Mouse (Mus musculus) stomach, embryonic 16.5 days (tissue): ENCODE results near the gene Ldhd. TPM values are rescaled to one million over a fixed set of nuclear protein-coding genes. Genes with fewer than 3 reads are reported as not detected.

Experiments
- ATAC-seq: fragments of 200-750 bp; cut with Nextera tagmentation; 2 replicates; pipeline ENCODE4 v1.8.0; 2017; ENCODE audit warnings: moderate number of reproducible peaks, moderate TSS enrichment; ENCODE audit not compliant: insufficient read depth, low FRiP score
- H3K27ac ChIP-seq: fragments of 300-500 bp; sonication (generic); 2 replicates; pipeline ENCODE4 v1.5.1; 2014; ENCODE audit warnings: low read length
- H3K27me3 ChIP-seq: fragments of 300-500 bp; sonication (generic); 2 replicates; pipeline ENCODE4 v1.6.1; 2014; ENCODE audit warnings: low read length, control low read depth, mixed read lengths; ENCODE audit not compliant: control insufficient read depth, insufficient read depth
- H3K36me3 ChIP-seq: fragments of 300-500 bp; sonication (generic); 2 replicates; pipeline ENCODE4 v1.6.1; 2014; ENCODE audit warnings: low read length; ENCODE audit not compliant: control insufficient read depth, insufficient read depth
- H3K4me1 ChIP-seq: fragments of 300-500 bp; sonication (generic); 2 replicates; pipeline ENCODE4 v1.6.1; 2014; ENCODE audit warnings: low read length, control low read depth, mixed read lengths; ENCODE audit not compliant: control insufficient read depth, insufficient read depth
- H3K4me2 ChIP-seq: fragments of 300-500 bp; sonication (generic); 2 replicates; pipeline ENCODE4 v1.6.1; 2014; ENCODE audit warnings: low read depth, low read length, mixed read lengths
- H3K4me3 ChIP-seq: fragments of 300-500 bp; sonication (generic); replicated peaks from 2 replicates; pipeline ENCODE4 v1.5.1; 2014; ENCODE audit warnings: mild to moderate bottlenecking, low read length
- H3K9ac ChIP-seq: fragments of 300-500 bp; sonication (generic); 2 replicates; pipeline ENCODE4 v1.6.1; 2014; ENCODE audit warnings: low read length
- H3K9me3 ChIP-seq: fragments of 300-500 bp; sonication (generic); replicated peaks from 2 replicates; pipeline ENCODE4 v1.6.1; 2016; ENCODE audit warnings: low read length, control low read depth; ENCODE audit not compliant: control insufficient read depth
- WGBS: fragments of 180-500 bp; shearing (Covaris S2); extraction: QIAGEN DNeasy Blood & Tissue Kit; methylation state at CpG from one replicate; pipeline ENCODE4 v1.1.7; 2014; 5-methylcytosine and 5-hydroxymethylcytosine counted together
- polyA plus RNA-seq: library from polyadenylated mRNA; unstranded; fragments of >200 nt; fragmentation: Nextera tagmentation; extraction: Ambion mirVana; gene quantifications from 2 replicates; pipeline ENCODE4 v1.2.1, GENCODE M21; 2015

The Ldhd gene
- polyA plus RNA-seq, 1 experiment from 2014 or later, result 2.9 TPM

DNA sequence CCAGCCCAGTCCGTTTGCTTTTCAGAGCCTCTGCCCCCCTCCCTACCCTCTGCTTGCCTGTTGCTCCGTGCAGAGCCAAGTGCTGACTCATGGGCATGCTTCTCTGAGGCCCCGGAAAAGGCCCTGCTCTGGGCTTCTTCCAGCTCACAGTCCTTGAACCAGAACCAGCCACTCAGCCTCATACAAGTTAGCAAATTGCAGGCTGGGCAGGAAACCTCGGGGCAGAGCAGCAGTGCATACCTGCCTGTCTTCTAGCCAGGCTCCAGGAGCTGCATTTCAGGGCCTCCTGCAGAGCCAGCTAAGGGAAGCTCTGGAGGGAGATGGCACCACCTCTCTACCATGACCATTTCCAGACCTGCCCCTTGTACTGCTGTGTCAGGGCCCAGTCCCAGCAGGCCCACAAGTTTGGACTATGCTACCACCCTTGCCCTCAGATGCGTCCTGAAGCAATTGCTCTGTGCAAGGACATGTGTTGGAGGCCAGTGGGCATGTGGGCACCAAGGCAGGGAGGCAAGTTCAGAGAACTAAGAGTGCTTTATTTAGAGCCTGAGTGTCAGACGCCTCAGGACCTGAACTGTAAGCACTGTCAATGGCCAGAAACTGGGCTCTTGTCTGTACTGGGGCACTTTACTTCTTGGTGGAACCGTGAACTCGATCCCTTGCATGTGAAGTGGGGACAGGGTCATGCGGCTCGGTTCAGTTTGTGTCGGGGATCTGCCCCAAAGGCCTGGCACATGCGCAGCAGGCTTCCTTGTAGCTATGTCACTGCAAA is 5.9 kb downstream of the Ldhd start:
- no peaks in the 10 kb centered on the region for H3K9me3 ChIP-seq
- WGBS, result 75% methylated on average over 12 of the region's 12 CpGs
- H3K4me1 ChIP-seq, result peaks cover 13% of the 10 kb centered on the region; the same call in 1 of the 2 replicates
- ATAC-seq, result peak; percentile 53
- no peak overlapping the region for H3K4me2 ChIP-seq
- no peaks in the 10 kb centered on the region for H3K27me3 ChIP-seq
- H3K4me3 ChIP-seq, result no peak overlapping the region
- peak overlapping the region; percentile 53 for H3K27ac ChIP-seq
- H3K9ac ChIP-seq, result peak overlapping the region; percentile 27; the same call in 1 of the 2 replicates
- H3K36me3 ChIP-seq, result no peaks in the 10 kb centered on the region

DNA sequence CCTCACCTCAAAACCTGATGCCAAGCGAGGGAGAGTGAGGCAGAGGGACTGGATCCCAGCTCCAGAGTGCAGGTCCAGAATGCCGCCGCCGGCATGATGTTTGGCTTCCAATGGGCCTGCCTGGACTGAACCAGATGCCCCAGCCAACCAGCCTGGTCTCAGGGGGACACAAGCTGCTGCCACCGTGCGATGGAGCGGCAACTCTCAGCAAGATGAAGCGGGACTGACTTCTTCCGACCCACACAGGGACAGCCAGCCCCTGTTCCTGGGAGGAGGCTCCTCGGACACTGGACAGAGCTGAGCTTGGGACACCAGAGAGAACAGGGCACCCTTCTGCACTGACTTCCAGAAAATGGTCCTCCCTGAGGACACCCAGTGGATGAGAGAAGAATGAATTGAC is 7.6 kb downstream of the Ldhd start:
- no peak overlapping the region for H3K9ac ChIP-seq
- H3K27ac ChIP-seq, result no peak overlapping the region

DNA sequence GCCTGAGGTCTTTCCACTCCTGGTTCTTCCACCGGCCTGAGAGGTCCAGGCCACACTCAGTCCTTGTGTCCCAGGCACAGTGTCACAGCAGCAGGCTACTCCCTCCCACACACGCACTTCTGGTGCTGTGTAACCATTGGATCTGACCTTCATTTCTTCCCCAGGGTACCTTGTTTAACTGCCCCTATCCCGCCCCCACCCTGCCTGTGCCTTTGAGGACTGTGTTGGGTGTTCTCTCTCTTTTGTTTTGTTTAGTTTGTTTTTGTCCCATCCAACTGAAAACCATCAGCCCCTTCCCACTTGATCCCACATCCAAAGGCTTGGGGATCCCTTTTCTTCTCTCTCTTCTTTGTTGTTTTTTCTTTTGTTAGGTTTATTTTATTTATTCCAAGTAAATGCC is 8.1 kb downstream of the Ldhd start:
- Histone ChIP-seq H3K4me2 (no peak overlapping the region), H3K9me3 (no peaks in the 10 kb centered on the region), H3K36me3 (no peaks in the 10 kb centered on the region), H3K9ac (0 out of 2 replicates have a peak overlapping the region, but pooled peaks have one; percentile 15), H3K4me3 (no peak overlapping the region), H3K27ac (no peak overlapping the region), H3K27me3 (no peaks in the 10 kb centered on the region), H3K4me1 (peaks cover 13% of the 10 kb centered on the region; the same call in 1 of the 2 replicates)
- 72% methylated on average over 3 of the region's 3 CpGs for WGBS
- no peak for ATAC-seq

More for the DNA sequence above, 7.6 kb downstream of the Ldhd start:
- Histone ChIP-seq H3K9me3 (no peaks in the 10 kb centered on the region), H3K4me2 (no peak overlapping the region), H3K27me3 (no peaks in the 10 kb centered on the region), H3K4me1 (peaks cover 13% of the 10 kb centered on the region; the same call in 1 of the 2 replicates), H3K36me3 (no peaks in the 10 kb centered on the region), H3K4me3 (no peak overlapping the region)
- WGBS, result 91% methylated on average over 10 of the region's 10 CpGs
- no peak for ATAC-seq

DNA sequence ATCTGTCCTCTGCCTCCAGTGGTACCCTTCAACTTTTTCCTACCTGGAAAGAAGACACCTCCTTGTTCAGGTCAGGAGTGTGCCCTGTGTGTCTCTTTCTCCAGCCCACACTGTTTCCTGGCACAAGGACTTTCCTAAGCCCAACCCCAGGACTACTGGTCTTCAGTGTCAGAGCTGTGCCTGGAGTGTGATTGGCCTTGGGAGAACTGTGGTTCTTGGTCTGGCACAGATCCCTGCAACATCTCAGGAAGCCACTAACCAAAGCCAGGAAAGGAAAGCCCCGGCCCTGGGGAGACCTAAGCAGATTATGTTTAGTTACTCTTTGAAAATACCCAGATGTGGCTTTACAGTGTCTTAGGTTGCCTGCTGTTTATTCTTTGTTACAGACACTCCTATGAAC is 10.2 kb downstream of the Ldhd start:
- Histone ChIP-seq H3K27ac (no peak overlapping the region; the same call in 1 of the 2 replicates), H3K27me3 (no peaks in the 10 kb centered on the region), H3K36me3 (no peaks in the 10 kb centered on the region), H3K9me3 (no peaks in the 10 kb centered on the region), H3K4me2 (no peak overlapping the region), H3K9ac (no peak overlapping the region), H3K4me1 (peaks cover 15% of the 10 kb centered on the region), H3K4me3 (no peak overlapping the region)
- WGBS, result 35% methylated on average over 1 of the region's 1 CpGs
- ATAC-seq, result no peak

DNA sequence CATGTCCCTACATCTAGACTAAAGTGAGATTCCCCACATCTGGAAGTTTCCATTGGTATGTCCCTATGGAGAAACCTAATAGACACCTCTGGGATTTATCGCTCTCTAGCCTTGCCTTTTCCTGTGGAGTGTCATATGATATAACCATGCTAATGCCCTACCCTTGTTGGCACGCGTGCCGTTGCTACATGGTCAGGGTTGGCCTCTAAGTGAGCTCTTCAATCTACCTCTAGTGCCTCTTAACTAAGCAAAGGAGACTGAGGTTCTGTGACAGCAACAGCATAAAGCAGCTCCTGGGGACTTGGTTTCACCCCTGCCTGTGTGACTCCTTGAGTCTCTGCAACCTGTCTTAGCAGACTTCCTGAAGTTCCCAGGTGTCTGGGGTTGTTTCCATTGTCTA is 11.9 kb downstream of the Ldhd start:
- Histone ChIP-seq H3K9ac (no peak overlapping the region), H3K4me1 (peaks cover 9% of the 10 kb centered on the region), H3K9me3 (no peaks in the 10 kb centered on the region), H3K27ac (no peak overlapping the region), H3K36me3 (no peaks in the 10 kb centered on the region), H3K27me3 (no peaks in the 10 kb centered on the region), H3K4me3 (no peak overlapping the region), H3K4me2 (no peak overlapping the region)
- ATAC-seq, result no peak
- 87% methylated on average over 4 of the region's 4 CpGs for WGBS

DNA sequence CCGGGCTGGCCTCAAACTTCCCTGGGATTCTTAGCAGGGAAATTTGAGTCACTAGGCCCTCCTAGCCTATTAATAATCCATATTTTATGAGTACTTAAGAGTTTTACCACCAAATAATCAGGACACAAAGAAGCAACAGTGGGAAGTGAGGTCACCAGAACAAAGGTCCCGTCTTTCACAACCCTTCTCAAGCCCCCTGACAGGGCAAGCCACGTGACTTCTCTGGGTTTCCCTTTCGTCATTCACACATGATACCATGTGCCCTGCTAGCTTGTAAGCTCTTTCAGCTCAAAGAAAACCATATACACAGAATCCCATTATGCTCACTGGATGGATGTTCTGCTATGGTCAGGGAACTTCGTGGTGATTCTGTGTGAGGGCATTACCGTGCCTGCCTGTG is 12.4 kb downstream of the Ldhd start:
- Histone ChIP-seq H3K9me3 (no peaks in the 10 kb centered on the region), H3K27me3 (no peaks in the 10 kb centered on the region), H3K4me1 (peaks cover 13% of the 10 kb centered on the region), H3K4me3 (no peak overlapping the region), H3K9ac (no peak overlapping the region), H3K36me3 (no peaks in the 10 kb centered on the region), H3K4me2 (no peak overlapping the region), H3K27ac (no peak overlapping the region)
- 75% methylated on average over 6 of the region's 6 CpGs for WGBS
- ATAC-seq, result no peak

DNA sequence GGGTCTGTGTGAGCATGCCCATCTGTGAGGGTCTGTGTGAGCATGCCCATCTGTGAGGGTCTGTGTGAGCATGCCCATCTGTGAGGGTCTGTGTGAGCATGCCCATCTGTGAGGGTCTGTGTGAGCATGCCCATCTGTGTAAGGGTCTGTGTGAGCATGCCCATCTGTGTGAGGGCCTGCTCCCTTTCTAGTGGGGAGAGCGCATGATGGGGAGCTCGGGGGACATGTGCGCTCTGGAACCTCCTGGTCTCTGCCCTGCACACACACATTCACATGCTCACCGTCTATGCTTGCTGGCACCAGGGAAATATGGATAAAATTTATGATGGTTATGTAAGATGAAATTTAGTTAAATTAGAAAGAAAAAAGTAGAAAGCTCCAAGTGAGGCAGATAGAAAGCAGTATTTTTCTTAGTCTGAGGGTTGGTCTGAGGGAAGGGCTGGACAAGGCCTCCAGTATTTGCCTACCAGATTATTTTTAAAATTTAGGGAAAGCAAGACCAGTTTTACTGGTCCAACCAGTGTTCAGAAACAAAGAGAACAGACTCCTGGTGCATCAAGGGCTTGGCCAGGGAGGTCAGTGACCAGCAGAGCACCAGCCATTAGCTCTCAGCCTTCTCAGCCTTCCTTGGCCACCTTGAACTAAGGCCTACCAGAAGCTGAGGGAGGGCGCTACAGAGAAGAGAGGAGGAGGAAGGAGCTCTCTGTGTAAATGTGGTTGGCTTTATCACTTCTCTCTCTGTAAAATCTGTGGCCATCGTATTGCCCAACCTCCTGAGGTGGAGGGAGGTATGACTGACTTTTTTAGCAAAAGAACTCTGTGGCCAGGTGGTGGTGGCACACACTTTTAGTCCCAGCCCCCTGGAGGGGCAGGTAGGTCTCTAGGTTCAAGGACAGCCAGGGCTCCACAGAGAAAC is 15.1 kb downstream of the Ldhd start:
- no peaks in the 10 kb centered on the region for H3K27me3 ChIP-seq
- H3K4me2 ChIP-seq, result no peak overlapping the region
- H3K4me1 ChIP-seq, result peaks cover 13% of the 10 kb centered on the region
- H3K27ac ChIP-seq, result peak overlapping the region; percentile 87
- no peak overlapping the region for H3K9ac ChIP-seq
- no peaks in the 10 kb centered on the region for H3K36me3 ChIP-seq
- no peaks in the 10 kb centered on the region for H3K9me3 ChIP-seq
- WGBS, result 71% methylated on average over 6 of the region's 6 CpGs
- ATAC-seq, result peak; percentile 70
- H3K4me3 ChIP-seq, result no peak overlapping the region

DNA sequence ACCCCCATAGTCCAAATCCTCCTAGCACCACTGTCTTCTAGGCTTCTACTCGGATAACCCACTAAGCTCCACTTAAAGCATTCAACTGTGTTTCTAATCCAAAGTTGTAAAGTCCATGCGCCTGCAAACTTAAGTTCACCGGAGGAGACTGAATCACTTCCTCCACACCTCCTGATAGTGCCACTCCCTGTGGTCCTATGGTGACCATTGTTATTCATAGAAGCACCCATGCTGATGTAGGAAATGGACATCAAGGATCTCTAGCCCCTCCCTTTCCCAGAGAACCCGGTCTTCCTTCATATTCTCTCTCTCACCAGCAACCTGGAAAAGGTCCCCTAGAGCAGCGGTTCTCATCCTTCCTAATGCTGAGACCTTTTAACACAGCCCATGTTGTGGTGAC is 17.0 kb downstream of the Ldhd start:
- peak overlapping the region; percentile 60; the same call in 1 of the 2 replicates for H3K27ac ChIP-seq
- no peaks in the 10 kb centered on the region for H3K9me3 ChIP-seq
- peaks cover 13% of the 10 kb centered on the region for H3K4me1 ChIP-seq
- WGBS, result 68% methylated on average over 5 of the region's 5 CpGs
- no peak overlapping the region for H3K9ac ChIP-seq
- H3K4me2 ChIP-seq, result no peak overlapping the region
- ATAC-seq, result peak; percentile 69
- H3K4me3 ChIP-seq, result no peak overlapping the region
- no peaks in the 10 kb centered on the region for H3K36me3 ChIP-seq
- H3K27me3 ChIP-seq, result no peaks in the 10 kb centered on the region

DNA sequence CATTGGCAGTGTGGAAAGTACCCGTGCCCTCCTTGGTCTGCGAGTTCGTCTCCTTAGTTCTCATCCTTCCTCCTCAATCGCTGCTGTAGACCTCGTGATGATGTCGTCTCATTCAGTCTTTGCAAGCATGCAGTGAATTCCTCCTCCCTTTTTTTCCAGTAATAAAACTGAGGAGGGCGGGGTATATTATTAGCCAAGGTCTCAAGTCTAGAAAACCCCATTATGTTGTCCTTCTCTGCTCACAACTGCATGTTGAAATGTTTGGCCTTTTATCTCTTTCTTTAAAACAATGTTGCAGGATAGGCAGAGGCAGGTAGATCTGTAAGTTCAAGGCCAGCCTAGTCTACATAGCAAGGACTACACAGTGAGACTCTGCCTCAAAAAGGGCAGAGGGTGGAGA is 22.8 kb downstream of the Ldhd start:
- Histone ChIP-seq H3K9me3 (no peaks in the 10 kb centered on the region), H3K4me1 (0 out of 2 replicates have a peak, but pooled peaks cover 3% of the 10 kb centered on the region), H3K27me3 (no peaks in the 10 kb centered on the region), H3K27ac (no peak overlapping the region), H3K36me3 (no peaks in the 10 kb centered on the region), H3K4me3 (no peak overlapping the region), H3K9ac (no peak overlapping the region), H3K4me2 (no peak overlapping the region)
- WGBS, result 79% methylated on average over 7 of the region's 7 CpGs
- no peak for ATAC-seq
